Mouse (Mus musculus) megakaryocyte, embryonic 14.5 days (primary cell): ENCODE data around the gene Crabp2.

Experiments
- FLI1 ChIP-seq: IDR thresholded peaks from 2 replicates; pipeline ENCODE4 v1.6.1; 2012; ENCODE audit warnings: low read length, inconsistent platforms, mixed read lengths
- GATA1 ChIP-seq: IDR thresholded peaks from 3 replicates; pipeline ENCODE4 v1.6.1; 2012; ENCODE audit warnings: mixed read lengths, low read length, inconsistent platforms, borderline replicate concordance

GRCm38 (mm10) chr3:87930078-87930795 is 18.2 kb upstream of the Crabp2 start, which contains the start of the genes Isg20l2 and Rrnad1:
- TF ChIP-seq GATA1 (no peak), FLI1 (no peak)
